Mouse (Mus musculus): Measurements from ENCODE around the gene Epb41l2. TPM values are rescaled to one million over a fixed set of nuclear protein-coding genes. Genes with fewer than 3 reads are reported as not detected.

Epb41l2 gene
- polyA plus RNA-seq, 1 experiment from 2014 or later: 93.2 TPM

- Histone ChIP-seq H3K4me2 (replicated peaks) (no peak overlapping the region), H3K4me1 (peaks cover 3% of the 10 kb centered on the region; the same call in 1 of the 2 replicates), H3K36me3 (no peaks in the 10 kb centered on the region), H3K9ac (no peak overlapping the region), H3K9me3 (no peaks in the 10 kb centered on the region), H3K4me3 (no peak overlapping the region), H3K27ac (no peak overlapping the region), H3K27me3 (no peaks in the 10 kb centered on the region)
- ATAC-seq (ENCODE audit: low FRiP score, low read depth): no peak
- 62% methylated on average over 13 of the region's 13 CpGs for WGBS
Measured at GRCm38 (mm10) chr10:25531335-25531734, 171.7 kb downstream of the Epb41l2 start.

- H3K27ac ChIP-seq: no peak overlapping the region
- no peak for ATAC-seq (ENCODE audit: low FRiP score, low read depth)
- WGBS: 71% methylated on average over 2 of the region's 2 CpGs
Measured at GRCm38 (mm10) chr10:25533105-25533504, 173.5 kb downstream of the Epb41l2 start.

DNA sequence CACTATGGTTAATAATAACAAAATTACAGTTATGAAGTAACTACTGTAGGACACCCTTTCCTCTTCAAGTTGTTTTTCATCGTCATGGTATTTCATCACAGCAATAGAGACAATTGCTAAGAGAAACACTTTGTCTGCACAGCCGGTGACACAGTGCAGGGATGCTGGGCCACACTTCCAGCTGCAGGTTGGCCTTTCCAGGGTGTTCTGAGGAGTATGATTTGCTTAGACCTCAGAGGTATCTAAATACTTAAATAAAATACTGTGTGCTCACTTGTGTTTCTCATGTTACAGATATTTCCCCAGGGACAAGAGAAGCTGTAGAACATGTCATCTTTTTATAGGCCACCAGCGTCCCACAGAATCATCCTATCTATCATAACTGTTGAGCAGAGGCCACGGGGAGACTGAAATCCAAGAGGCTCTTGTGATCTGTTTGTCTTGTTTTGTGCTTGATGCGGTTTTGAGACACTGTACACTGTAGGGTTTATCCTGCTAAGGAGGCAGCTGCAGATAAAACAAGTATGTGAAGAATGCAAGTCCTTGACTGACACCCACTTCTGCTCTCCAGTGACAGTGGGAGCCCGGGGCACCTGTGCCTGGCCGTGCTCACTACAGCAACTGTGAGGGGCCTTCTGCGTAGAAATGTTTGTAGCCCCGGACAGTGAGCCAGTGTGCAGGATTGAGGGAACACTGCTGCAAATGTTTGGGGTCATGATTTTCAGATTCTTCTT is 174.1 kb downstream of the Epb41l2 start:
- no peaks in the 10 kb centered on the region for H3K36me3 ChIP-seq
- H3K9me3 ChIP-seq: no peaks in the 10 kb centered on the region
- H3K27me3 ChIP-seq: no peaks in the 10 kb centered on the region
- no peak overlapping the region for H3K4me3 ChIP-seq
- H3K4me2 ChIP-seq (replicated peaks): no peak overlapping the region
- peak; percentile 85 for ATAC-seq (ENCODE audit: low FRiP score, low read depth)
- no peaks in the 10 kb centered on the region; the same call in 1 of the 2 replicates for H3K4me1 ChIP-seq
- 72% methylated on average over 9 of the region's 9 CpGs for WGBS
- H3K9ac ChIP-seq: no peak overlapping the region
- no peak overlapping the region for H3K27ac ChIP-seq

More at GRCm38 (mm10) chr10:25533105-25533504, 173.5 kb downstream of the Epb41l2 start:
- no peaks in the 10 kb centered on the region; the same call in 1 of the 2 replicates for H3K4me1 ChIP-seq
- no peaks in the 10 kb centered on the region for H3K9me3 ChIP-seq
- H3K9ac ChIP-seq: no peak overlapping the region
- no peaks in the 10 kb centered on the region for H3K27me3 ChIP-seq
- no peak overlapping the region for H3K4me2 ChIP-seq (replicated peaks)
- no peaks in the 10 kb centered on the region for H3K36me3 ChIP-seq
- no peak overlapping the region for H3K4me3 ChIP-seq

- Histone ChIP-seq H3K4me2 (replicated peaks) (no peak overlapping the region), H3K4me1 (no peaks in the 10 kb centered on the region; the same call in 1 of the 2 replicates), H3K9ac (no peak overlapping the region), H3K27ac (no peak overlapping the region), H3K36me3 (no peaks in the 10 kb centered on the region), H3K4me3 (no peak overlapping the region), H3K9me3 (no peaks in the 10 kb centered on the region), H3K27me3 (no peaks in the 10 kb centered on the region)
- 72% methylated on average over 5 of the region's 5 CpGs for WGBS
- no peak for ATAC-seq (ENCODE audit: low FRiP score, low read depth)
Measured at GRCm38 (mm10) chr10:25534467-25534866, 174.9 kb downstream of the Epb41l2 start.

GRCm38 (mm10) chr10:25535891-25536331 is 176.3 kb downstream of the Epb41l2 start, which contains the start of gene Smlr1:
TSS of gene Smlr1 (minus strand) at chr10:25536267.
- no peaks in the 10 kb centered on the region for H3K36me3 ChIP-seq
- H3K4me3 ChIP-seq: no peak within 1 kb of the TSS
- 93% methylated on average over 10 of the region's 10 CpGs for WGBS
- ATAC-seq (ENCODE audit: low FRiP score, low read depth): no peak
- H3K27me3 ChIP-seq: no peaks in the 10 kb centered on the region
- no peak within 1 kb of the TSS for H3K27ac ChIP-seq
- no peak within 1 kb of the TSS for H3K4me2 ChIP-seq (replicated peaks)
- no peaks in the 10 kb centered on the region for H3K9me3 ChIP-seq
- H3K9ac ChIP-seq: no peak within 1 kb of the TSS
- H3K4me1 ChIP-seq: no peaks in the 10 kb centered on the region; the same call in 1 of the 2 replicates

DNA sequence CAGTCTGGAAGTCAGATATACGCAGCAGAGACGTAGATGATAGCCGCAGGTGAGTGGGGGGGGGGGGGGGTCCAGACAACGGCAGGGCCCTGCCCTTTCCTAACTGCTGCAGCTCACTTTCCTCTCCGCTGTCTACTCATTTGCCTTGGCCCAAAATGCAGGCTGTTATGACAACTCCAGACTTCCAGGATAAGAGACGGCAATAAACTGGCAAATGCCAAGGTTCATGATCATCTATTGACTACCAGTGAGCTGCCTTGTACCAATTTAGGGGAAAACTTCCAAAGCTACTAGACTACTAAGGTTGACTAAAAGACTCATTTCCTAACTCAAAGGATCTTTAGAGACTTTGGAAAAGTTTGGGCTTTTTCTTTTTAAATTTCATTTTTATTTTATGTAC is 177.0 kb downstream of the Epb41l2 start:
- H3K27me3 ChIP-seq: no peaks in the 10 kb centered on the region
- ATAC-seq (ENCODE audit: low FRiP score, low read depth): no peak
- no peaks in the 10 kb centered on the region; the same call in 1 of the 2 replicates for H3K4me1 ChIP-seq
- H3K4me3 ChIP-seq: no peak overlapping the region
- H3K27ac ChIP-seq: no peak overlapping the region
- H3K4me2 ChIP-seq (replicated peaks): no peak overlapping the region
- WGBS: 92% methylated on average over 6 of the region's 6 CpGs
- no peaks in the 10 kb centered on the region for H3K9me3 ChIP-seq
- H3K9ac ChIP-seq: no peak overlapping the region
- H3K36me3 ChIP-seq: no peaks in the 10 kb centered on the region

- WGBS: 72% methylated on average over 1 of the region's 1 CpGs
- H3K9me3 ChIP-seq: no peaks in the 10 kb centered on the region
- H3K4me1 ChIP-seq: no peaks in the 10 kb centered on the region
- H3K4me3 ChIP-seq: no peak overlapping the region
- no peaks in the 10 kb centered on the region for H3K36me3 ChIP-seq
- no peaks in the 10 kb centered on the region for H3K27me3 ChIP-seq
- no peak overlapping the region for H3K9ac ChIP-seq
- no peak overlapping the region for H3K4me2 ChIP-seq (replicated peaks)
- no peak for ATAC-seq (ENCODE audit: low FRiP score, low read depth)
- no peak overlapping the region for H3K27ac ChIP-seq
Measured at GRCm38 (mm10) chr10:25538738-25539137, 179.1 kb downstream of the Epb41l2 start.

- H3K9ac ChIP-seq: no peak overlapping the region
- H3K4me1 ChIP-seq: no peaks in the 10 kb centered on the region
- 69% methylated on average over 4 of the region's 4 CpGs for WGBS
- no peaks in the 10 kb centered on the region for H3K36me3 ChIP-seq
- ATAC-seq (ENCODE audit: low FRiP score, low read depth): no peak
- no peak overlapping the region for H3K4me3 ChIP-seq
- H3K27ac ChIP-seq: no peak overlapping the region
- H3K9me3 ChIP-seq: no peaks in the 10 kb centered on the region
- no peaks in the 10 kb centered on the region for H3K27me3 ChIP-seq
- H3K4me2 ChIP-seq (replicated peaks): no peak overlapping the region
Measured at GRCm38 (mm10) chr10:25539146-25539770, 179.7 kb downstream of the Epb41l2 start.

- 57% methylated on average over 6 of the region's 6 CpGs for whole genome bisulfite sequencing
Measured at GRCm38 (mm10) chr10:25539771-25540168, 180.2 kb downstream of the Epb41l2 start.

DNA sequence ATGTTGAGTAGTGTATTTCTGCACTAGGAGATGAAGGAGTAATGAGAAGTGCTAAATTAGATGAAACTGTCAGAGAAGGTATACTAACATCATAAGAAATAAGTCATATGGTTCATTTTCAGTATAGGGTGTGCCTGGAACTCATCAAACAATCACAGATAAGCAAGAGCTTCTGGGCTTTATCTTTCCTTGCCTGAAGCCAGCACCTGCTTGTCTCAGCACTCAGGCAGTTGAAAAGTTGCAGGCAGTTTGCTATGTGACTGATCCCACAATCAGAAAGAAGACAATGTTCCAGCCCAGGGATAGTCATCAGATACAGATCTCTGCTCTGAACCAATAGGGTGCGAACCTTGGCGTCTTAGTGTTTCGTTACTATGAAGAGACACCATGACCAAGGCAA is 181.5 kb downstream of the Epb41l2 start:
- WGBS: 92% methylated on average over 3 of the region's 3 CpGs

More at GRCm38 (mm10) chr10:25539771-25540168, 180.2 kb downstream of the Epb41l2 start:
- Histone ChIP-seq H3K9ac (no peak overlapping the region), H3K9me3 (no peaks in the 10 kb centered on the region), H3K4me3 (no peak overlapping the region), H3K36me3 (no peaks in the 10 kb centered on the region), H3K27ac (no peak overlapping the region), H3K27me3 (no peaks in the 10 kb centered on the region), H3K4me2 (replicated peaks) (no peak overlapping the region), H3K4me1 (no peaks in the 10 kb centered on the region)
- ATAC-seq (ENCODE audit: low FRiP score, low read depth): no peak

GRCm38 (mm10) chr10:25552936-25553335 is 193.3 kb downstream of the Epb41l2 start:
- no peak overlapping the region for H3K4me3 ChIP-seq
- H3K27ac ChIP-seq: no peak overlapping the region
- no peak for ATAC-seq (ENCODE audit: low FRiP score, low read depth)
- no peaks in the 10 kb centered on the region for H3K36me3 ChIP-seq
- peaks cover 10% of the 10 kb centered on the region; the same call in 1 of the 2 replicates for H3K4me1 ChIP-seq
- no peaks in the 10 kb centered on the region for H3K9me3 ChIP-seq
- H3K9ac ChIP-seq: no peak overlapping the region
- H3K4me2 ChIP-seq (replicated peaks): no peak overlapping the region
- WGBS: 30% methylated on average over 4 of the region's 4 CpGs
- no peaks in the 10 kb centered on the region for H3K27me3 ChIP-seq

More for the DNA sequence above, 181.5 kb downstream of the Epb41l2 start:
- no peaks in the 10 kb centered on the region for H3K9me3 ChIP-seq
- H3K4me1 ChIP-seq: no peaks in the 10 kb centered on the region
- H3K9ac ChIP-seq: no peak overlapping the region
- no peak for ATAC-seq (ENCODE audit: low FRiP score, low read depth)
- H3K4me3 ChIP-seq: no peak overlapping the region
- no peak overlapping the region for H3K27ac ChIP-seq
- H3K27me3 ChIP-seq: no peaks in the 10 kb centered on the region
- no peak overlapping the region for H3K4me2 ChIP-seq (replicated peaks)
- H3K36me3 ChIP-seq: no peaks in the 10 kb centered on the region

Data from limb, embryonic 13.5 days (tissue).